Mouse (Mus musculus) stomach, postnatal 0 days (tissue): ENCODE data around the gene Gm6525. TPM values are rescaled to one million over a fixed set of nuclear protein-coding genes. Genes with fewer than 3 reads are reported as not detected.

Experiments used
- ATAC-seq: fragments of 200-750 bp; cut with Nextera tagmentation; 2 replicates; pipeline ENCODE4 v1.8.0; 2017; ENCODE audit not compliant: low FRiP score, low TSS enrichment
- DNase-seq: peaks from one replicate; pipeline ENCODE4 v3.0.0-alpha.2; 2016; ENCODE audit warnings: low spot score
- H3K27ac ChIP-seq: fragments of 300-500 bp; sonication (generic); replicated peaks from 2 replicates; pipeline ENCODE4 v1.5.1; 2014; ENCODE audit warnings: mild to moderate bottlenecking, control low read depth
- H3K27me3 ChIP-seq: fragments of 300-500 bp; sonication (generic); 2 replicates; pipeline ENCODE4 v1.6.1; 2014; ENCODE audit warnings: low read length; ENCODE audit not compliant: control insufficient read depth, insufficient read depth
- H3K36me3 ChIP-seq: fragments of 300-500 bp; sonication (generic); 2 replicates; pipeline ENCODE4 v1.6.1; 2014; ENCODE audit warnings: low read length, mixed read lengths; ENCODE audit not compliant: control insufficient read depth, insufficient read depth
- H3K4me1 ChIP-seq: fragments of 300-500 bp; sonication (generic); replicated peaks from 2 replicates; pipeline ENCODE4 v1.6.1; 2014; ENCODE audit warnings: antibody characterized with exemption; ENCODE audit not compliant: control insufficient read depth, insufficient read depth
- H3K4me2 ChIP-seq: fragments of 300-500 bp; sonication (generic); replicated peaks from 2 replicates; pipeline ENCODE4 v1.6.1; 2014; ENCODE audit warnings: low read depth, mild to moderate bottlenecking, control low read depth, moderate library complexity
- H3K4me3 ChIP-seq: fragments of 300-500 bp; sonication (generic); 2 replicates; pipeline ENCODE4 v1.5.1; 2014; ENCODE audit warnings: low read depth, low read length, control low read depth
- H3K9ac ChIP-seq: fragments of 300-500 bp; sonication (generic); 2 replicates; pipeline ENCODE4 v1.6.1; 2014; ENCODE audit warnings: mild to moderate bottlenecking, low read length, control low read depth, mixed read lengths
- H3K9me3 ChIP-seq: fragments of 300-500 bp; sonication (generic); 2 replicates; pipeline ENCODE4 v1.6.1; 2016; ENCODE audit warnings: low read length; ENCODE audit not compliant: control insufficient read depth
- CTCF ChIP-seq: IDR thresholded peaks from 2 replicates; pipeline ENCODE4 v1.5.1; 2016; ENCODE audit warnings: antibody characterized with exemption, low read depth, mild to moderate bottlenecking, moderate library complexity
- EP300 ChIP-seq: optimal IDR thresholded peaks from 2 replicates; pipeline ENCODE3; 2016; ENCODE audit warnings: antibody characterized with exemption
- WGBS: fragments of 180-500 bp; shearing (Covaris S2); extraction: QIAGEN DNeasy Blood & Tissue Kit; methylation state at CpG from one replicate; pipeline ENCODE4 v1.1.7; 2014; 5-methylcytosine and 5-hydroxymethylcytosine counted together
- polyA plus RNA-seq: library from polyadenylated mRNA; unstranded; fragments of >200 nt; fragmentation: Nextera tagmentation; extraction: Ambion mirVana; gene quantifications from 2 replicates; pipeline ENCODE4 v1.2.1, GENCODE M21; 2015

The Gm6525 gene
- 0.75 and 0.88 TPM in 2 replicates for polyA plus RNA-seq

- no peaks in the 10 kb centered on the region for H3K27me3 ChIP-seq
- H3K9me3 ChIP-seq: no peaks in the 10 kb centered on the region
- no peak for DNase-seq
- no peak within 1 kb of the TSS for H3K4me3 ChIP-seq
- ATAC-seq: no peak
- WGBS: 78% methylated on average over 11 of the region's 11 CpGs
- H3K4me1 ChIP-seq: no peaks in the 10 kb centered on the region
- H3K4me2 ChIP-seq: no peak within 1 kb of the TSS
- no peak within 1 kb of the TSS for H3K9ac ChIP-seq
- H3K27ac ChIP-seq: no peak within 1 kb of the TSS
- H3K36me3 ChIP-seq: no peaks in the 10 kb centered on the region; the same call in none of the 2 replicates
- TF ChIP-seq CTCF (no peak), EP300 (no peak)
Observed at GRCm38 (mm10) chr3:84173581-84174154, at the start of gene Gm6525. Gene Gm6525, plus strand, starts transcription at chr3:84174104.

GRCm38 (mm10) chr3:84125704-84126289, 48.1 kb upstream of the Gm6525 start:
- no peak overlapping the region for H3K9ac ChIP-seq
- H3K4me3 ChIP-seq: no peak overlapping the region
- no peaks in the 10 kb centered on the region for H3K36me3 ChIP-seq
- no peaks in the 10 kb centered on the region for H3K4me1 ChIP-seq
- TF ChIP-seq EP300 (no peak), CTCF (no peak)
- no peaks in the 10 kb centered on the region for H3K9me3 ChIP-seq
- H3K27me3 ChIP-seq: no peaks in the 10 kb centered on the region
- WGBS: 57% methylated on average over 6 of the region's 6 CpGs
- DNase-seq: no peak
- H3K27ac ChIP-seq: no peak overlapping the region
- ATAC-seq: no peak
- H3K4me2 ChIP-seq: no peak overlapping the region

GRCm38 (mm10) chr3:84126721-84127120, 47.2 kb upstream of the Gm6525 start:
- no peak for ATAC-seq
- Histone ChIP-seq H3K27me3 (no peaks in the 10 kb centered on the region), H3K4me1 (no peaks in the 10 kb centered on the region), H3K9me3 (no peaks in the 10 kb centered on the region), H3K27ac (no peak overlapping the region), H3K36me3 (no peaks in the 10 kb centered on the region), H3K9ac (no peak overlapping the region), H3K4me3 (no peak overlapping the region), H3K4me2 (no peak overlapping the region)
- DNase-seq: no peak
- no peak for TF ChIP-seq CTCF
- no peak for TF ChIP-seq EP300
- WGBS: 83% methylated on average over 3 of the region's 3 CpGs

GRCm38 (mm10) chr3:84127431-84127830, 46.5 kb upstream of the Gm6525 start:
- Histone ChIP-seq H3K4me3 (no peak overlapping the region), H3K4me1 (no peaks in the 10 kb centered on the region), H3K27ac (no peak overlapping the region), H3K4me2 (no peak overlapping the region), H3K27me3 (no peaks in the 10 kb centered on the region), H3K36me3 (no peaks in the 10 kb centered on the region), H3K9me3 (no peaks in the 10 kb centered on the region), H3K9ac (no peak overlapping the region)
- ATAC-seq: no peak
- no peak for TF ChIP-seq EP300
- TF ChIP-seq CTCF: no peak
- no peak for DNase-seq
- WGBS: 76% methylated on average over 2 of the region's 2 CpGs

GRCm38 (mm10) chr3:84128871-84129870, 44.7 kb upstream of the Gm6525 start:
- WGBS: 52% methylated on average over 11 of the region's 11 CpGs
- Histone ChIP-seq H3K9me3 (no peaks in the 10 kb centered on the region), H3K4me1 (no peaks in the 10 kb centered on the region), H3K4me2 (no peak overlapping the region), H3K4me3 (no peak overlapping the region), H3K27me3 (no peaks in the 10 kb centered on the region), H3K27ac (no peak overlapping the region), H3K36me3 (no peaks in the 10 kb centered on the region), H3K9ac (no peak overlapping the region)
- TF ChIP-seq CTCF (no peak), EP300 (no peak)
- ATAC-seq (peak; percentile 67; the same call in 1 of the 2 replicates), DNase-seq (peak; percentile 26)
